Mouse (Mus musculus) spleen, postnatal 4 days (tissue): Measurements from ENCODE around the gene Sympk.

Source experiments
- DNase-seq, 2 experiments: peaks; one replicate each; pipeline ENCODE4 v3.0.0; 2022; ENCODE audit warnings: low spot score in 2 of 2

The Sympk gene

DNA sequence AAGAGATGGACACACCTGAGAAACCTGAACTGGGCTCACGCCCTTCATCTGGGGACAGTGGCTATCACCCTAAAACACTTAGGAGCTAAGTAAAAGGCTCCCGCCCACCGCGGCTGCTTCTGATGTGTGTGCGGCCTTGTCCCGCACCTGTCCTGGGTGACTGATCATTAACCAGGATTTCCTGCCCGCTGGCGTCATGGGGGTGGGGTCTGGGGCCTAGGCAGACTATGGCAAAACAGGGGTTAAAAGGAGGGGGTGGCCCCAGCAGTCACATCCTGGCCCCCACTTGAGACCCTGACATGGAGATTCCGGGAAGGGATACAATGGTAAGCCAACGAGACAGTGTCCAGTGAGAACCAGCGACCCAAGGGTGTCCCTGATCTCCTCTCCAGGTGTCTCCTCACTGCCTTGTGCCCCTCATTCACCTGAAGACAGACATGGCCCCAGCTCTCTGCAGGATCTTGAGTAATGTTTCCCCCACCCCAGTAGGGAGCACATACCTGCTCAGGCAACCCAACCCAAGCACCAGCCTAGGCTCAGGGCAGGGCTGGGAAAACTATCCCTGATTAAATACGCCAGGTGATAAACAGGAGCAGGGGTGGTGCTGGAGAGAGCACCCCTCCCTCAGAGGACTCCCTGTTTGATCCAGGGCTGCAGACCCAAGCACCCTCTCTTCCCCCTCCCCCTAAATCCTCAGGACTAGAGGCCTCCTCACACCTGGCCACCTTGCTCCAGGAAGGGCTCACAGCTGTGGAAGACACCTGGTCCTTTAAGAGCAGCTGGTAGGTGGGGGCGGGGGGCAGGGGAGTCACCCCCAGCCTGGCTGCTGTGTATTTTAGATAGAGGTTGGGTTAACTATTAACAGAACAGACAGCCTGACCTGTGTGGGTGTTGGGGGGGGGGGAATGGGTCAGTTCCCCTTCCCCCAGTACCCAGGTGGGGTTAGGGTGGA, 16.9 kb upstream of the Sympk start:
- no peak for DNase-seq

DNA sequence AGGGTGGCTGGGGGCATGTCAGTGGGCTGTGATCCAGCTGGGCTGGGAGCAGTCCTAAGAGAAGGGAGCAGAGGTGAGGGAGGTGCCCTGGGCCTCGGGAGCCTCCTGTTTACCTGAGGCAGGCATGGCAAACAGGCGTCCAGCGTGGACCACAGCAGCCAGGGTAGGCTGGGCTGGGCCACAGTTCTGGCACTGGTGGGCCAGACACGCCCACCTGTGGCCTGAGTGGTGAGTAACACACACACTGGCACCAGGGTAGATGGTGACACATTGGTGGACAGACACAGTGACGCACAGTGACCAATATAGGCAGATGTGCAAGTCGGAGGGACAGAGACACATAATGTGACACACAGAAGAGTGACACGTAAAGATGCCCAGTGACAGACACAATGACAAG, 13.6 kb upstream of the Sympk start:
- DNase-seq = no peak

DNA sequence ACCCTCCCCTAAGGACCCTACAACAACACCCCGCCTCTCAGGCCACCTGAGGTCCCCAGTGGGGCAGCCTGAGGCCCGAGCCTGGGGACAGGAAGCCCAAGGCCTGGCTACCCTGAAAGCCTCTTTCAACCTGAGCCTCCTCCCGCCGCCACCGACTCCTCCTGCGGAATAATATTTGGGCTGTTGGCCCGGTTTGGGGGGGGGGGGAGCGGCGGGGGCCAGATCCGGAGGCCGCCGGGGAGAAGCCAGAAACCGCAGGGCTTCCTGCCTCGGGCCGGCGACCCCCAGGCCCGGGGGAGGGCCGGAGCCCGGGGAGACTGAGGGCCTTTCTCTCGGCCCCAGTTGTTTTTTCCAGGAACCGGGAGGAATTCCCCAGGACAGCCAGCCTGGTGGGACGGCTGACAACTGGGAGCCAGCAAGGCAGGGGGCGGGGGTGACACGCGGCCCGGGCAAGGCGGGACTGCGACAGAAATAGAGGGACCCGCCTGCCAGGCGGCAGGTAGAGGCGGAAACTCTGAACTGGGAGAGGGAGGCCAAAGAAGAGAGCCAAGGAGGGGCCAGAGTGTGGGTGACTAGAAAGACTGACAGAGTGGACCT, 12.1 kb upstream of the Sympk start:
- no peak for DNase-seq

DNA sequence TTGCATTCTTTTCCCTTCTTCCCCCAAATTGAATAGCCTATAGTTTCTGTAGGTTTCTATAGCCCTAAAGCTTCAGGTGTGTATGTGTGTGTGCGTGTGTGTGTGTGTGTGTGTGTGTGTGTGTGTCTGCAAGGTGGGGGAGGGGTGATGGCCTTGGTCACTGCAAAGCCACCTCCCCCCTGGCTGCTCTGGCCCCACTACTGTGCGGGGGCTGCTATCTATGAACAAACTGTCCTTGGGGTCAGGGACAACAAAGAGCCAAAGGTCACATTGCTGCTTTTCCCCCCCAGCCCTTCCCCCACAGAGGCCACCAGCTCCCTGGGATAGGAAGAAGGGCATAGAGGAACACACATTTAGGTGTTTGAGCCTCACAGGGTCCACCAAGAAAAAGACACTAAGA, 11.3 kb upstream of the Sympk start:
- no peak for DNase-seq

DNA sequence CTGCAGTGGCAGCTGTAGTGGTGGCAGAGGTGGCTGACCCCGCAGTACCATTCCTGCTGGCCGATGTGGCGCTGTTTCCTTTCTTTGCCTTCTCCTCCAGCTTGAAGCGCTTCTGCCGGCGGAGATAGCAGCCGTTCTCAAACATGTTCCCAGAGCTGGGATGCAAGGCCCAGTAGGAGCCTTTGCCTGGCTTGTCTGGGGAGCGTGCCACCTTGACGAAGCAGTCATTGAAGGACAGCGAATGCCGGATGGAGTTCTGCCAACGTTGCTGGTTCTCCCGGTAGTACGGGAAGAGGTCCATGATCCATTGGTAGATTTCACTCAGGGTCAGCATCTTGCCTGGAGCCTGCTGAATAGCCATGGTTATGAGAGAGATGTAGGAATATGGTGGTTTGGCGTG, 9.7 kb upstream of the Sympk start:
- DNase-seq = no peak

DNA sequence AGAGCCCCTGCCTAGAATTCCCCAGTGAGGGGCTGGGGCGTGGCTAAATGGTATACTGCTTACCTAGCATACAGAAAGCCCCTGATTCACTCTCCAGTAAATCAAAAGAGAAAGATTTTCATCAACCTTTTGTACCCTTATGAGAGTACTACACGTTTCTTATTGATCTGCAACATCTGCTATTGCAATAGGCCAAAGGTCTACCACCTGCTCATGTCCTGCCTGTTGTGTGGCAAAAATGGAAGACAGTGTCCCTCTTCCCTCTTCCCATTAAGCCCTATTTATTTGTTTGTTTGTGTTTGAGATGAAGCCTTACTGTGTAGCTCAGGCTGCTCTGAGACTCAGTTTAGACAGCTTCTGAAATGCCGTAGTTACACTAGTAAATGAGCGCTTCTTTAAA, 8.1 kb upstream of the Sympk start:
- no peak for DNase-seq

DNA sequence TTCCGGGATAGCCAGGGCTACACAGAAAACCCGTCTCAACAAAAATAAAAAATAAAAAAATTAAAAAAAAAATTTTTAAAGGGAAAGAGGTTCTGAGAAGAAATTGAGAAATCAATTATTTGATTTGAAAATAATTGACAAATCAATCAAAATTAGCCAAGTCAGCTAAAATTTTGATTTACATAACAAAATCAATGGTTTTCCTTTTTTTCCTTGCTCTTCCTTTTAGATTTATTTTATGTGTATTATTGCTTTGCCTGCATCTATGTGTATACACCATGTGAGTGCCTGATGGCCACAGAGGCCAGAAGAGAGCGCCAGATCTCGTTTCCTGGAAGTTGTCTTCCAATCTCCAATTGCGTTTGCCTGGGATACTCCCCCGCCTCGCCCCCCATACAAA, 6.3 kb upstream of the Sympk start:
- no peak for DNase-seq

DNA sequence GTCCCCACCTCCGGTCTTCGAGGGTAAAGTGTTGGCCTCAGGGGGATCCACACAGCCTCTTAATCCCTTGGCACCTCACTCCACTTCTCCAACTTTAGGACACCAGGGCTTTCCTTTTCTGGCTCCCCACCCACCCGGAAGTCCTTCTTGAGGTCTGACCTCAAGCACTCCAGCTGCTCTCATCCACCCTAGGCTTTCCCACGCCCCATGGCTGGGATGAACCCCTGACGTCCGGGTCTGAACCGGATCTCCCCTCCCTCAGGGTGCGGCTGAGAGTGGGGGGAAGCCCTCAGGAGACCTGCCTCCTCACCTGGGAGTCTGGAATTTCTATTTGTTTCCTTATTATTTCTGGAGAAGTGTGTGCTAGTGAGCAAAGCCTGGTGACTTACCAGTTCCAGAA, 3.1 kb upstream of the Sympk start:
- no peak for DNase-seq

DNA sequence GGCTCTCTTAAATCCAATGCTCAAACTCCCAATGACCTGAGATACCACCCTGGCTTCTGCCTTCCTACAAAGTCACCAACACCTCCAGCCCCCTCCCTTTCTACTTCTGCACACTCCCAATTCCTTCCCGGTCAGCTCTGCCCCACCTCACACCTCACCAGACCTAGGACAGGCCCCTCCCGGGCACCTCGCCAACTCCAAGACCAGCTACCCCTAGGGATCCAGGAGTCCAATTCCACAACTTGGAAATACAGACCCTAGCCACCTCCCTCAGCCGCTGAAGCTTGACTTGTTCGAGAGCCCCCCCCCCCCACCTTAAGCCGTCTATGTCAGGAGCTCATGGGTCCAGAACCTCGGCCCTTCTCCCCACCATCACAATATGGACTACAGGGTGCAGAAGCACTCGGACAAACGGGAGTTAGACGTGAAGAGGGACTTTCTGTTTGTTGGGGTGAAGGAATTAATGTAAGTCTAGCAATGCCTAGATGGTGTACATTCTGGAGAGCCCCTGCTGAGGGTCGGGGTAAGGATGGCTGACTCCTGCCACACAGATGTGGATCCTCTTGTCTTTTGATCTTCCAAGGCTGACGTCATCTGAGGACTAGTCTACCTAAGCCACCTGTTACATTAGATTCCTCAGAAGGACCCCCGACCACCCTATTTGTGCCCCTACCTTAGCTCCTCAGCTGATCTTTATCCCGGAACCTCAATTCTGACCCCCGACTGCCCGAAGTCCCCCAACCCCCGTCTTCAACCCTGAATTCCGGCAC, 1.8 kb upstream of the Sympk start:
- no peak for DNase-seq

DNA sequence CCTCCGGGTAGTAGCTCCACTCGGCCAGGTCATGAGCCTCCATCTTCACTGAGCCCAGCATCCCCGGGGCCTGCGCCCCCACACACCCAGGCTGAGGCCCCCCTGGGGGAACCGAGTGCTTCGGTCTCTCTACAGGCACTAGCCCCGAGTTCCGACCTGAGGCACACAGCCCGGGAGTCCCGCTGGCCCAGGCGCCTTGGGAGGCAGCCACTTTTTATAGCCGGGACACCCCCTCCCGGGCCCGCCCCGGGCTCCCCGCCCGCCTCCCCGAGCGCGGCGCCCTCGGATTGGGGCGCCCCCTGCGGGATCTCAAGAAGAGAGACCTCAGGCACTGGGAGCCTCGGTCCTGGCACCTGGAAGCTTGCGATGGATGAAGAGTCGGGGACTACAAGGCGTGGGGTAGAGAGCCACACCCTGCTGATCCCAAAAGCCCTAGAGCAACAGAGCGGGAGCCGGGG, 791 bp upstream of the Sympk start, which contains the start of gene Foxa3:
TSS of gene Foxa3 (minus strand) at position 182 of the 458 bp plus-strand sequence.
- peak; percentile 32 to 73 for DNase-seq

DNA sequence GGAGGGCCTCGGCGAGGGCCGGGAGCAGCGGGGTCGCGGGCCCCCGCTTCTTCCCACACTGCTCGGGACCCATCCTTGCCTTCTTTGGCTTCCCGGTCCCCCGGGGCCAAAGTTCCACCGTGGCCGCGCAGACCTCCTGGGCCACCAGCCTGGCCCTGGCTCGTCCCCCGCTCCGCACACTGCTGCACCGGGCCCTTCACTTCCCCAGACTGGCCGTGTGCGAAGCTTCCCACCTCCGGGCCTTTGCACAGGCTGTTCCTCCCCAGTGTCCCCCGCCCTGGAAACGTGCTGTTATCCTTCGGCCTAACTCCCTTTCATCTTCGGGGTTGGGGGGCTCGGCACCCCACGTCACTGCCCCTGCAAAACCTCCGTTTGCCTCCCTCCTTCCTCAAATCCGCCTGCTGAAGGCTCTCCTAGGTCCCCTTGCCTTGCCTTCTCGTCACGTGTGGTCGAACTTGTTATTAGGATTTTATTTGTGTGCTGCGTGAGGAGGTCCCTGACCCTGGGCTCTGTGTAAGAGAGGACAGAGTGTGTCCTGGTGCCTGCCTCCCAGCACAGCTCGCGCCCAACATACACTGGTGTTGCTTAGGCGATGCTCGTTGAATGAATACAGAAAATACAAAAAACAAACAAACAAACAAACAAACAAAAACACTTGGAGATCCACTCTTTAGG, 541 bp downstream of the Sympk start:
- DNase-seq = peak; percentile 42 to 79

DNA sequence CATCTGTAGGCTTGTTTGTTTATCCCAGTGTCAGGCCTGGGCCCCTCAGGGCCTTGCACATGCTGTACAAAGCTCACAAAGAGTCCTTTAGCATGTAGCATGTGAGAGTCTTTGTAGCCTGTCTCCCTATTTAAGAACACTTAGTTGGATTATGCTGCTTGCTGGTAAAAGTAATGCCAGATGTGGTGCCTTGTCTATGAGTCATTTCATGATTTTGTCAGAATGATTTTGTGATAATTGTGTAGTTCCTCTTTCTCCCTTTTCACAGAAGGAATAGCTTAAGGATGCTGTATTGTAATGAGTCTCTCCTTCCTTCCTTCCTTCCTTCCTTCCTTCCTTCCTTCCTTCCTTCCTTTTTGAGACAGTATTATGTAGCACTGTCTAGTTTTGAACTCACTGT, 3.9 kb downstream of the Sympk start:
- no peak for DNase-seq

DNA sequence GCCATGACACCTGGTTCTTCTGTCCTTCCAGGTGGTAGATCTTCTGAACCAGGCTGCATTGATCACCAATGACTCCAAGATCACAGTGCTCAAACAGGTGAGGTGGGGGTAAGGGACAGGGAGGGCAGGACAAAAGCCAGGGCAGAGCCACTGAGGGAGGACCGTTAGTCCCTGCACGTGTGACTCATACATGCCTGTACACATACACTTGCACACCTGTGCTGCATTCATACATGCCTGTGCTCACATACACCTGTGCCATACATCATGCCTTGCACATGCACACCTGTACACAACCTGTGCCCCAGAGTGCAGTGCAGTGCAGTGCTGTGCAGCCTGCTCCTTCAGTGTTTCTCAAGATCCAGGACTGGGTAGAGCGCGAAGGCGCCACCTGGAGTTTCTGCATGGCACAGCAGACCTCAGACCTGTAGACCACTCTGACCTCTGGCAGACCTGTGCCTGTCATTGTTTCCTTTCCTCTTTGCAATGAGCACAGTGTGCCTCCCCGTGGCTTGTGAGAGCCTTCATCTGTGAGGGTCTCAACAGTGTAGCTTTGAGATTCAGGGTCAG, 5.0 kb downstream of the Sympk start:
- peak; percentile 62 to 86 for DNase-seq

DNA sequence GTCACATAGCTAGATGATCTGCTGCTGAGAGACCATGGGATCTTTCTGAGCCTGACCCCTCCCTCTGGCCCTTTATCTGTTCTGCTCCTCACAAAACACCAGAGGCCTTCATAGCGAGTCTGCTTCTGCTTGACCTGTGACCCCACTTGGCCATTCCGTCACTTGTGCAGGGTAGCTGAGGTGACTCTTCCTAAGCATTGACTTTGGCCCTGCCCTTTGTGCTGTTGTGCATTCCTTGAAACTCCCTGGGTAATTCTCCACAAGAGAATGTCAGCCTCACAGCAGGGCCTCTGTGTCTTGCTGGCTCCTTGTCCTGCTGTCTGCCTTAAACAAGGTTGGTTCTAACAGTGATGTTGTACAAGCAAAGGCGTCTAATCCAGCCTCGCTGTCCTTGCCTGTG, 7.5 kb downstream of the Sympk start:
- no peak for DNase-seq

DNA sequence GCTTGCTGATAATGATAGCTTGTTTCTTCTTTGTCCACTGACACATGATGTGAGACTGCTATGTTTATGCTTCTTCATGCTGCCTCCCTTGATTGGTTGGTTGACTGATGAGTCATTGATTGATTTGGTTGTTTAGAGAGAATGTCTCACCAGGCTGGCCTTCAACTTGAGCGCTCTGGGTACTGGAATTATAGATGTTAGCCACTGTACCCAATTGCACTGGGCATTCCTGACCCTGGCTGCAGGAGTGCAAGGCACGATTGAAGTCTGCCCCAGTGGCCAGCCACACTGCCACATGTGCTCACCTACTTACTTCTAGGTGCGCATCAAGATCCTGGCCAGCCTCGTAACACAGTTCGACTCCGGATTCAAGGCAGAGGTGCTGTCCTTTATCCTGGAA, 20.4 kb downstream of the Sympk start:
- DNase-seq = no peak

DNA sequence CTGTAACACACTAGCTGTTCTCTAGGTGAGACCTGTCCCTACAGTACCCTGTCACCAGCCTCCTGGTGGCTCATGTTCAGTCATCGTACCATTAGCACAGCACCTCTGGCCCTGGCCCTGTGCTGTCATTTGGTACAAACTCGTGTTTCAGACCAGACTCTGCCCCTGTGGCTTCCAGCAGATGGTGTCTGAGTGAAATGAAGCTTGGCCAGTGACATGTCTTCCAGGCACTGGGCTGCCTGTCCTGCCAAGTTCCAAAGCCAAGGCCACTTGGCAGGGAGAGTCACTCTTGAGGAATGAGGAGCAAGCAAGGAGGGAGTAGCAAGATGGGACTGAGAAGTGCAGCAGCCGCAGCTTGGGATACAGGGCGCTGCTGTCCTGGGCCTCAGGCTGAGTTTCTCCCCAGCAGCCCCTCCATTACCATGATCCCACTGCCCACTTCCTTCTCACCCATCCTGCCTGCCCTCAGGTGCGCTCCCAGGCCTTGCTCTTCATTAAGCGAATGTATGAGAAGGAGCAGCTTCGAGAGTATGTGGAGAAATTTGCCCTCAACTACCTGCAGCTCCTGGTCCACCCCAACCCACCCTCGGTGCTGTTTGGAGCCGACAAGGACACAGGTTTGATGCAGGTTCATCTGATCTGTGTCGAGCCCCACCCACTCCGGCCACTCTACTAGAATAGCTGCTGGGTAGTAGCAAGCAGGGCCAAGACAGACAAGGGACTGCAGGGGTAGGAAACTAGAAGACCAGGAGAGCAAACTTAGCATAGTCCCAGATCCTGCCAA, 22.3 kb downstream of the Sympk start:
- no peak for DNase-seq

DNA sequence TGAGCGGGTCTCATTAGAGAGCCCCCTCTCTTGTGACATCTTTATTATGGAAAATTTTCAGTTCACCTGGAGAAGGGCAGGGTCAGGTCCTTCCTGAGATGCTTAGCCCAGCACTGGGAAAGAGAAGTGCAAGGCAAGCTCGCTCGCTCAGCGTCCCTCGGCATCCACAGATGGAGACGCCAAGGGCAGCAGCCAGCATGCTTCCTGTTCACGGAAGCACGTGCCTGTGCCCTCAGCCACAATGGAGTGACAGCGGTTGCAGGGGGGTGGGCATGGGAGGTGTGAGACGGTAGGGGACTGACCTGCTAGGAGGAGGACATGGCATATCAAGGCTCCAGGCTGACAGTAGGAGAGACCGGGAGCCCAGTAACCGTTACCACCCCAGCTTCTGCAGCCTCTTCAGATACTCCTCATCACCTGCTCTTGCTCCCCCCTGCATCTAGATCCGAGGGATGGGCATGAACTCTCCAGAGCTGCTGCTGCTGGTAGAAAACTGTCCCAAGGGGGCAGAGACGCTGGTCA, 23.9 kb downstream of the Sympk start:
- DNase-seq = no peak

DNA sequence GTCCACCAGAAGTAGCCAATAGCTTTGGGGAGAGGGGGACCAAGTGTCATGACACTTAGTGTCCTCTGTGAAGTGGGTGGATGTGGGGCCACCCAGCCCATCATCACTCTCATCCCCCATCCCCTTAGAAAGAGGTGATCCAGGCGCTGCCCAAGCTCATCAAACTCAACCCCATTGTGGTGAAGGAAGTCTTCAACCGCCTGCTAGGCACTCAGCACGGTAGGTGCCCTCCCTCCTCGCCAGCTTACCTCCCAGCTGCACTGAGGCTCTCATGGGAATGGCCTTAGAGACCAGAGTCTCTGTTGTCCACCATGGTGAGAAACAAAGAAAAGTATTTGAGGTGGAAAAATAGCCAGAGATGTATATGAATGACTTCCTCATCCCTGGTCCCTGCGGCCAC, 25.1 kb downstream of the Sympk start:
- no peak for DNase-seq

DNA sequence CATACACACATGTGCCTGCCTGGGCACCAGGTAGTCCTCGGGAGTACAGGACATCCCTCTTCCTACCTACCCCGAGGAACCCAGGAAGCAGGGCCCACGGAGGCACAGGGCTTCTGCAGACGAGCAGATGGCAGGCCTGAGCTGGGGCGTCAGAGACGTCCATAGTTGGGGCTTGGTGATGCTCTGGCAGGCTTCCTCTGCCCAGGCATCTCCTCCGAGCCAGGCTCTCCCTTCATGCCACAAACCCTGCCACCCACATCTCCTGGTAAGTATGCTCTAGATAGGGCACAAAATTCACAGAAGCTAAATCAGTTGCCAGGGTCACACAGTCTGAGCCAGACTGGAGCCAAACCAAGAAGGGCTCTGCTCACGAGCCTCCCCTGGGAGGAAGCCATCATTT, 26.0 kb downstream of the Sympk start:
- no peak for DNase-seq

DNA sequence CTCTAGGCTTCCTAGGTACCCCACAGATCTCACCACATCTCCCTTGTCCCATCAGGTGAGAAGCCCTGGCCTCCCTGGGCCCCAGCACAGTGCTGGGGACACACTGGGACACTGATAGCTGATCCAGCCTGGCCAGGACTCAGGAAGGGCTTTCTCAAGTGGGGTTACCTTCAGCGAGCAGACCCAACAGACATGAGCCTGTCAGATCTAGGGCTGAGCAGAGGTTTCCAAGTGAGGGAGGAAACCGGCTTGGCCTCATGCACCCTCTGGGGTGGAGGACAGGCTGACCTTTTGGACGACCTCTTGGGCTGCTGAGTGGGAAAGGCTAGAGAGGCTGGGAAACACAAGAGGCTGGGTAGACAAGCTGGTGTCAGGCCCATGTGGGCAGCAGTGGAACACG, 27.0 kb downstream of the Sympk start:
- no peak for DNase-seq
